Mouse (Mus musculus) neural tube, embryonic 11.5 days (tissue): ENCODE results near the gene Gm10803. TPM values are rescaled to one million over a fixed set of nuclear protein-coding genes. Genes with fewer than 3 reads are reported as not detected.

ENCODE experiments used
- ATAC-seq: fragments of 200-750 bp; cut with Nextera tagmentation; 2 replicates; pipeline ENCODE4 v1.8.0; 2017; ENCODE audit warnings: moderate number of reproducible peaks, mild to moderate bottlenecking, moderate TSS enrichment, moderate library complexity; ENCODE audit not compliant: insufficient read depth, low FRiP score, low TSS enrichment
- DNase-seq: peaks from one replicate; pipeline ENCODE4 v3.0.0-alpha.2; 2015; ENCODE audit warnings: low spot score
- H3K27ac ChIP-seq: fragments of 300-500 bp; sonication (generic); 2 replicates; pipeline ENCODE4 v1.5.1; 2014; ENCODE audit warnings: low read depth, mild to moderate bottlenecking, low read length
- H3K27me3 ChIP-seq: fragments of 300-500 bp; sonication (generic); 2 replicates; pipeline ENCODE4 v1.6.1; 2014; ENCODE audit warnings: mild to moderate bottlenecking, low read length, mixed read lengths; ENCODE audit not compliant: control insufficient read depth, insufficient read depth
- H3K36me3 ChIP-seq: fragments of 300-500 bp; sonication (generic); 2 replicates; pipeline ENCODE4 v1.6.1; 2014; ENCODE audit warnings: mild to moderate bottlenecking, low read length, moderate library complexity, mixed read lengths; ENCODE audit not compliant: control insufficient read depth, insufficient read depth
- H3K4me1 ChIP-seq: fragments of 300-500 bp; sonication (generic); 2 replicates; pipeline ENCODE4 v1.6.1; 2014; ENCODE audit warnings: low read length, mixed read lengths; ENCODE audit not compliant: control insufficient read depth, insufficient read depth
- H3K4me2 ChIP-seq: fragments of 300-500 bp; sonication (generic); 2 replicates; pipeline ENCODE4 v1.6.1; 2014; ENCODE audit warnings: low read depth, mild to moderate bottlenecking, moderate library complexity
- H3K4me3 ChIP-seq: fragments of 300-500 bp; sonication (generic); 2 replicates; pipeline ENCODE4 v1.5.1; 2014; ENCODE audit warnings: low read depth, low read length
- H3K9ac ChIP-seq: fragments of 300-500 bp; sonication (generic); 2 replicates; pipeline ENCODE4 v1.6.1; 2014; ENCODE audit warnings: mild to moderate bottlenecking, low read length
- H3K9me3 ChIP-seq: fragments of 300-500 bp; sonication (generic); 2 replicates; pipeline ENCODE4 v1.6.1; 2016; ENCODE audit warnings: low read length; ENCODE audit not compliant: control insufficient read depth
- WGBS: fragments of 180-500 bp; shearing (Covaris S2); extraction: QIAGEN DNeasy Blood & Tissue Kit; methylation state at CpG from one replicate; pipeline ENCODE4 v1.1.7; 2014; 5-methylcytosine and 5-hydroxymethylcytosine counted together
- polyA plus RNA-seq: library from polyadenylated mRNA; unstranded; fragments of >200 nt; fragmentation: Nextera tagmentation; extraction: Ambion mirVana; gene quantifications from 2 replicates; pipeline ENCODE4 v1.2.1, GENCODE M21; 2014

Gm10803 gene
- polyA plus RNA-seq, 1 experiment from 2014 or later, result not detected

GRCm38 (mm10) chr2:93581271-93581670, 20.9 kb downstream of the Gm10803 start:
- no peak overlapping the region for H3K9ac ChIP-seq
- no peak overlapping the region for H3K4me3 ChIP-seq
- H3K36me3 ChIP-seq, result no peaks in the 10 kb centered on the region
- no peaks in the 10 kb centered on the region for H3K27me3 ChIP-seq
- H3K4me2 ChIP-seq, result no peak overlapping the region
- H3K27ac ChIP-seq, result no peak overlapping the region
- H3K9me3 ChIP-seq, result no peaks in the 10 kb centered on the region
- WGBS, result 36% methylated on average over 3 of the region's 3 CpGs
- no peak for ATAC-seq
- H3K4me1 ChIP-seq, result no peaks in the 10 kb centered on the region
- no peak for DNase-seq

DNA sequence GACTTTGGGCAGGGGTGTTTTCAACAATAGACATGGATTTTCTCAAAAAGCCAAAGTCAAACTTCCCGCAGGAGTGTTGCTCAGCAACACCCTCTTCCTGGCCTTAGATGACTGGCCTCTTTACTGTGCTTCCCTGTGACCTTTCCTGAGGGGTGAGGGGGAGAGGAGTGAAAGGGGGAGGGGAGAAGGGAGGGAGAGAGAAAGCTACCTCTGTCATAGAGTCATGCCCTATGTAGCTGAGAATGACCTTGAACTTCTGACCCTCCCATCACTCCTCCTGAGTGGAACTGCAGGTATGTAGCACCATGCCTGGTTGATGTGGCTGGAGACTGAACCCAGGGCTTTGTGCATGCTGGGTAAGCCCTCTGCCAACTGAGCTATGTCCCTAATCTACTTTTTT, 25.5 kb downstream of the Gm10803 start:
- WGBS, result 65% methylated on average over 1 of the region's 1 CpGs

GRCm38 (mm10) chr2:93587446-93587845, 27.1 kb downstream of the Gm10803 start:
- no peaks in the 10 kb centered on the region for H3K36me3 ChIP-seq
- no peak for DNase-seq

More for the DNA sequence above, 25.5 kb downstream of the Gm10803 start:
- DNase-seq, result no peak
- ATAC-seq, result no peak
- Histone ChIP-seq H3K36me3 (no peaks in the 10 kb centered on the region), H3K27me3 (no peaks in the 10 kb centered on the region), H3K27ac (no peak overlapping the region), H3K4me2 (no peak overlapping the region), H3K4me1 (peaks cover 4% of the 10 kb centered on the region), H3K4me3 (no peak overlapping the region), H3K9ac (no peak overlapping the region), H3K9me3 (no peaks in the 10 kb centered on the region)

DNA sequence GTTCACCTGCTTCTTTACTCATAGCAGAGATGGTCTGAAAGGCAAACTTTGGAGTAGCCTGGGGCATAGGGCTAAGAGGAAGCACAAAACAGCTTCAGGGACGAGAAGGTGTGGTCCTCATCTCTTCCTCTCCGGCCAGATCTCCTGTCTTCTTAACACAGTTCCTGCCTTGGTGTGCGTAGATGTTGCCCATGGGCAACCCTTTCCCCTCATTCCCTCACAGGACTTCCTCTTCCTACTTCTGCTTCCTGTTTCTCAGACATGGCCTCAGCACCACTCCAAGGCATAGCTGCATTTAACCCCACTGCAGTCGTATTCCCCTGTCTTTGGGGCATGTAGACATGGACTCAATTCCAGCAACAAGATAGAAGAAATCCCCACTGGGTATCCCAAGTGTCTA, 29.5 kb downstream of the Gm10803 start:
- Histone ChIP-seq H3K27me3 (no peaks in the 10 kb centered on the region), H3K4me1 (peaks cover 4% of the 10 kb centered on the region)
- 87% methylated on average over 4 of the region's 4 CpGs for WGBS

More at GRCm38 (mm10) chr2:93587446-93587845, 27.1 kb downstream of the Gm10803 start:
- Histone ChIP-seq H3K4me3 (no peak overlapping the region), H3K9me3 (no peaks in the 10 kb centered on the region), H3K4me2 (no peak overlapping the region), H3K4me1 (peaks cover 4% of the 10 kb centered on the region), H3K9ac (no peak overlapping the region), H3K27me3 (no peaks in the 10 kb centered on the region), H3K27ac (no peak overlapping the region)
- no peak for ATAC-seq
- WGBS, result 23% methylated on average over 6 of the region's 6 CpGs

DNA sequence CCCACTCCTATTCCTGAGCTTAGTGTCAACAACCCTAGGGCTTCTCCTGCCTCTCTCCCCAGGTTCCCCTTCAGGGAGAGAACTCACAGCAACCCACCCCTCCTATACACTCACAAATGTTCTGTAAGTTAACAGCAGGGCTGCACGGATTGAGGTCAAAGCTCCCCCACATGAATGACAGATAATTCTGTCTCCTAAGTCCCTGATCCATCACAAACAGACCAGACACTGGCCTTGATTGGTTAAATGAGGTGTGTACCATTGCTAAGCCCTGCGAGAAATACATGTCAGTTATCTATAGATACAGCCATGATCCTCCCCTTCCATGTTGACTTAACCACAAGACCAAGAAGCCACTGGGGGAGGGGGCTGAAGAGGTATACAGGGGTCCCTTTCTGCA, 31.3 kb downstream of the Gm10803 start:
- no peak overlapping the region for H3K4me3 ChIP-seq

More for the DNA sequence above, 29.5 kb downstream of the Gm10803 start:
- Histone ChIP-seq H3K9ac (no peak overlapping the region), H3K36me3 (no peaks in the 10 kb centered on the region), H3K27ac (no peak overlapping the region), H3K4me3 (no peak overlapping the region), H3K4me2 (no peak overlapping the region), H3K9me3 (no peaks in the 10 kb centered on the region)
- no peak for DNase-seq
- no peak for ATAC-seq

DNA sequence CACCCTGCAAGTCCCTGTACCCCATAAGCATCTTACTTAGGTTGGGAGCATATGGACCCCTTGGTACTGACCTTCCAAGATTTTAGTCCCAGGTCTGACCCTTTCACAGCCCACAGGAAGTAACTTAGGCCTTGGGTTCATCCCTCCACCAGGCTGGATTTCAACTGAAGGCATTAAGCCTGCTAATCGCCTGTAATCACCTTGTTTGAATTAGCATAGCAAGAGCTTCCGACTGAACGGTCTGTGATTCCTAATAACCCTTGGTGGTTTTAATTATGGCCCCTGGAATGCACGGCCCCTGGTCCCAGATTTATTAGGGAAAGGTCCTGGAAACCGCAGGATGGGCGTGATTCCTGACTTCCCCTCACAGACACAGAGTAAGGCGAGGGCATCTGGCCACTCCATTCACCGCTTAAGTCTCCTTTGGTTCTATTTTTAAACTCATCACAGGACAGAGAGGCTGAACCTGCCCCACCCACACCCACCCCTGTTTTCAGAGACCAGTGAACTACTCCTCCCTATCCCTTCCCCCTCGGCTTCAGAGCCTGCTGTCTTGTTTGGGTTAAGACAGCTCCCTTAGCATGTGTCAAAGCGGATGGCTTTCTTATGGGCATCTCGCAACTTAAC, 31.9 kb downstream of the Gm10803 start:
- no peak overlapping the region for H3K4me2 ChIP-seq
- no peak overlapping the region for H3K4me3 ChIP-seq
- no peaks in the 10 kb centered on the region for H3K36me3 ChIP-seq
- peaks cover 1% of the 10 kb centered on the region for H3K4me1 ChIP-seq
- 32% methylated on average over 11 of the region's 11 CpGs for WGBS
- no peak overlapping the region for H3K9ac ChIP-seq
- no peak overlapping the region for H3K27ac ChIP-seq
- DNase-seq (no peak), ATAC-seq (no peak)
- no peaks in the 10 kb centered on the region for H3K9me3 ChIP-seq
- H3K27me3 ChIP-seq, result no peaks in the 10 kb centered on the region

More for the DNA sequence above, 31.3 kb downstream of the Gm10803 start:
- Histone ChIP-seq H3K9me3 (no peaks in the 10 kb centered on the region), H3K4me1 (peaks cover 4% of the 10 kb centered on the region), H3K36me3 (no peaks in the 10 kb centered on the region), H3K4me2 (no peak overlapping the region), H3K27me3 (no peaks in the 10 kb centered on the region), H3K27ac (no peak overlapping the region), H3K9ac (no peak overlapping the region)
- DNase-seq (no peak), ATAC-seq (no peak)
- 51% methylated on average over 2 of the region's 2 CpGs for WGBS

GRCm38 (mm10) chr2:93593121-93593520, 32.8 kb downstream of the Gm10803 start:
- DNase-seq, result no peak
- 89% methylated on average over 10 of the region's 10 CpGs for WGBS

GRCm38 (mm10) chr2:93597145-93597544, 36.8 kb downstream of the Gm10803 start:
- DNase-seq, result no peak
- H3K36me3 ChIP-seq, result no peaks in the 10 kb centered on the region
- no peak overlapping the region for H3K4me2 ChIP-seq
- H3K27me3 ChIP-seq, result no peaks in the 10 kb centered on the region
- WGBS, result 80% methylated on average over 11 of the region's 11 CpGs
- no peak overlapping the region for H3K9ac ChIP-seq
- no peak overlapping the region for H3K4me3 ChIP-seq
- no peak overlapping the region for H3K27ac ChIP-seq
- ATAC-seq, result no peak
- H3K9me3 ChIP-seq, result no peaks in the 10 kb centered on the region
- no peaks in the 10 kb centered on the region for H3K4me1 ChIP-seq

More at GRCm38 (mm10) chr2:93593121-93593520, 32.8 kb downstream of the Gm10803 start:
- H3K36me3 ChIP-seq, result no peaks in the 10 kb centered on the region
- H3K27ac ChIP-seq, result no peak overlapping the region
- H3K27me3 ChIP-seq, result no peaks in the 10 kb centered on the region
- no peaks in the 10 kb centered on the region for H3K9me3 ChIP-seq
- H3K9ac ChIP-seq, result no peak overlapping the region
- no peak overlapping the region for H3K4me2 ChIP-seq
- H3K4me3 ChIP-seq, result no peak overlapping the region
- H3K4me1 ChIP-seq, result no peaks in the 10 kb centered on the region
- ATAC-seq, result no peak

DNA sequence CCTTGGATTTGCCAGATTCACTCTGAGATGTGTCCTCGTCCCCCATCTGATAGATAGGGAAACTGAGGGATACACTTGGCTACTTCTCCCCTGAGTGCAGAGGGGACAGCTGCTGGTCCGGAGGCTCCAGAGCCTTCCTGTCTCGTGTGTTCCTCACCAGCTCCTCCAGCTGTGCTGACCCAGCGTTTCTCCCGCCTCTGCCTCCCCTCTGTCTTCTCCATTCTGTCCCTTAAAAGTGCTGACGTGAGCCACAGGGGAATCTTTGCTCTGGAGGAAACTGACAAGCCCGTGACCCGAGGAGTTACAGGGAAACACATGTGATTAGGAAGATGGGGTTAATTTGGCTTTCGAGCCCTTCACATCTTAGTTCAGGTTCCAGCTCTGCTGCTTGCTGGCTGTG, 39.4 kb downstream of the Gm10803 start:
- Histone ChIP-seq H3K36me3 (no peaks in the 10 kb centered on the region), H3K27ac (no peak overlapping the region), H3K4me3 (no peak overlapping the region), H3K4me2 (no peak overlapping the region), H3K27me3 (no peaks in the 10 kb centered on the region), H3K9me3 (no peaks in the 10 kb centered on the region), H3K4me1 (no peaks in the 10 kb centered on the region), H3K9ac (no peak overlapping the region)
- WGBS, result 50% methylated on average over 9 of the region's 9 CpGs
- ATAC-seq (no peak), DNase-seq (no peak)
